Mouse (Mus musculus) gonadal fat pad, adult 2 months (tissue): ENCODE results near the gene Eqtn. TPM values are rescaled to one million over a fixed set of nuclear protein-coding genes. Genes with fewer than 3 reads are reported as not detected.

Experiments used
- DNase-seq: peaks from one replicate; pipeline ENCODE4 v3.0.0-alpha.2; 2012; ENCODE audit warnings: low read depth
- polyA plus RNA-seq: library from polyadenylated mRNA; depleted of rRNA; stranded (reverse); fragments of >200 nt; gene quantifications from 2 replicates; pipeline ENCODE4 v1.2.3, GENCODE M21; 2012; rRNA removed

Eqtn gene
- polyA plus RNA-seq = 0.14 and 0.15 TPM in 2 replicates

DNA sequence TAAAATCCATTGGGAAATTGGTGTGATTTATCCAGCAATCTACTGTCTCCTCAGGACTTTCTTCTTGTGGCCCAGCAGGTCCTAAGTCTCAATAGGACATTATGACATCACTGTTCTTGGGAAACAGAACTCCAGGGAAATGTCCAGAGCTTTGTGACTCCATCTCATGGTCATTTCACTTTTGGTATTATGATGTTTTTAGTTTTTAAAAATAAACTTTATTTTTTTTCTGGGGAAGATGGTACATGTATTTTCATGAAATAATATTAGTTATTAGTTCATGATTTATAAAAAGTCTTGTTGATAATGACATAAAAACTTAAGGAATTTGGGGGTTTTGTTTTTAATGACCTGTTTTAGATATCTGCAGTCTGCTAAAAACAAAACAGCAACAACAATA lies at the start of gene Eqtn:
Gene Eqtn, minus strand, starts transcription at position 101 of the 400 bp plus-strand sequence.
- no peak for DNase-seq

DNA sequence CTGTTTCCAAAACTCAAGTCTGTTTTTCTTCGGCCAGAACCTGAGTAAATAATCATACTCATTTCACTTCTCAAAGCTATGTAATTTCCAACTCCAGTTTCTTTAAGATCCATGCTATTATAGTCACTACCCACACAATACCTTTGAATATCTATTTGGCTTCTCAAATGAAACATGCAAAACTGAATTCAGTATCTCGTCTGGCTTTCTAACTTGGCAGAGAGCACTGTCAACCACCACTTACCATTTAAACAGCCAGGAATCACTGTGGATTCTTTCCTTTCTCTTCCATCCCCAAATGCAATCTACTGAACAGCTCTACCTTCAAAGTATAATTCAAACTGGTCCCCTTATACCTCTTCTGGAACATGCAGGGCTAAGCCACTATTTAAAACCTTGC lies 44.7 kb upstream of the Eqtn start:
- DNase-seq = no peak

DNA sequence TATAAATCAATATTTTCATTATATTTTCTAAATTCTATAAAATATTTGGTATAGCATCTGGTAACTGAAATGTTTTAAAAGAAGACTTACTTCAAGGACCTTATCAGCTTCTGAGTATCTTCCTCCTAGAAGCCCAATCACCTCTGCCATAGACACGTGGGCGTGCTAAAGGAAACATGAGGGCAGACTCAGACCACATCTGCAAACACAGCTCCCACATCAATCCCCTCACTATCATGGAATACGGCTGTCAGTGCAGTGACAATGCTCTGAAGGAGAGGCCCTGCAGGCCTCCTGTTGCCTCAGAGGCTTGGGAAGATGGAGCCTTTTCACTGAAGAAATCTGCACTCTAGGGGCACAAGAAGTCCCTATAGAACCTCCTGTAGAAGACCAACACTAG lies 24.1 kb upstream of the Eqtn start:
- no peak for DNase-seq

DNA sequence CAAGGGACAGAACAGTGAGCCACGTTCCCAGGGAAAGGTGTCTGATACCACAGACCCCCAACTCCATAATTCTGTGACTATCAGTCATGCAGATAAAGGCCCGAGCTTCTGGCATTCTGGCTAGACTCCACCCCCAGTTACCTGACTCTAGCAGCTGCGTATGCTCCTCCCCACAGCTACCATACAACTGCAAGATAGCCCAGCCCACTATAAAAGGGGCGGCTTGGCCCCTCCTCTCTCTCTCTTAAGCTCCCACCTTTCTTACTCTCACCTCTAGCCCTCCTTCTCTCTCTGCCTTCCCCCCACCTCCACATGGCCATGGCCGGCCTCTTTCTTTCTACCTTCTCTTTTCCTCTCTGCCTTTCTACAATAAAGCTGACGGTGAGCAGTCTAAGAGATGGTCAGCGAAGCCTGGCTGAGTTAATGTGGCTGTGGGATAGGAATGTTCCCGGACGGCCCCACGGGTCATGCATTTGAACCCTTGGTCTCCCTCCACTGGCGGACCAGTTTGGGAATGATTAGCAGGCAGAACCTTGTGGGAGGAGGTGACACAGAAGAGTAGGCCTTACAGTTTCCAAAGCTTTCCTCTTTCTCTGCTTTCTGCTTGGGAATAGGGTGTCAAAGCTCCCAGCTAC lies 12.7 kb upstream of the Eqtn start:
- DNase-seq = no peak

DNA sequence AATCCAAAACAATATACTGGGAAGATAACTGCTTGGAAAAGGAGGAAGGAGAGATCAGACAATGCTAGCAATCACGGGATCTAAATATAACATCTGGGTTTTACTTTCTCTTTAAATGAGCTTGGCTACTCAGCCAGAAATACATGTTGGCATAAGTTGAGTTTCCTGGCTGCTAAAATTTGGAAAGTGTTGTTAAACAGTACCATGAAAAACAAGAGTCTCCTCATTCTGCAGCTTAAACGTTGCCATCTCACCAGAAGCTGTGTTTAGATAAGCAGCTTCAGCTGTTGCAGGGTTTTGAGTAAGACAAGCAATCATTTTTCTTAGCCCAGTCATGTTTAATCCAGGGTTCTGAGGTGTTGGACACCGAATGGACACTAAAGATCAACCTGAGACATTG lies 26.9 kb downstream of the Eqtn start:
- DNase-seq = no peak

DNA sequence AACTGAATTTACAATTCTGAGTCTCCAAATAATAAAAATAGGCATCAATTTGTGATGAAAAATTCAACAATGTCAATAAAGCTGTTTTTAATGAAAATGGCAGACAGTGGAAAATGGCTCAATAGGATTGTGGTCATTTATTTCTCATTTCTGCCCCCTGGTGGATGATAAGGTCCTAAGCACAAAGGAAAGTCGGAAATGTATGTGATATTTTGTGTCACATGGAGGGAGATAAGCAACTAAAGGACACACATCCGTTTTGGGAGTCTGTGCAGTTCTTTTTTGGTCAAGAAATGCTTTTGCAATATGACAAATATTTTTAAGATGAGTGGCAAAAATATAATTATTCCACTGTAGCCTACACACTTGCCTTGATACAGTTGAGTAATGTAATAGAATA lies 27.9 kb downstream of the Eqtn start:
- DNase-seq = no peak

Other genes with a start within 250 kb of the Eqtn start
- 10.2 and 10.4 TPM in 2 replicates for gene Tek, start 189.6 kb downstream of the Eqtn start, polyA plus RNA-seq
- 7.2 TPM in 2 replicates for gene Mysm1, start 50.3 kb upstream of the Eqtn start, polyA plus RNA-seq
- 23.1 and 33.1 TPM in 2 replicates for gene Jun, start 123.4 kb upstream of the Eqtn start, polyA plus RNA-seq